Mouse (Mus musculus): ENCODE measurements around the gene Zcchc10.
"Not testable (repeated sequence)": the region's sequence is repeated elsewhere in the genome, so short reads cannot be mapped to it uniquely, and the experiment has no call there.

Gene Zcchc10

DNA sequence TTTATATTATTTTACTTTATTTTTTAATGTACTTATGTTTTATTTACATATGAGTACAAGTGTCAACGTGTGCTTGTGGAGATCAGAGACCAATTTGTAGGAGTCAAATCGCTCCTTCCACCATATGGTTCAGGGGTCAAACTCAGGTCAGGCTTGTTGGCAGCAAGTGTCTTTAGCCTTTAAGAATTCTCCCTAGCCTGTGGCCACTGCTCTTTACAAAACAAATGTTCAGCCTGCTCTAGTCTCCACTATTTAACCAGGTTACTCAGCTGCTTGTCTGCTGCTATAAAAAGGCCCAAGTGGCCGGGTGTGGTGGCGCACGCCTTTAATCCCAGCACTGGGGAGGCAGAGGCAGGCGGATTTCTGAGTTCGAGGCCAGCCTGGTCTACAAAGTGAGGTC lies 6.4 kb upstream of the Zcchc10 start:
- no peak for DNase-seq

GRCm38 (mm10) chr11:53318568-53318967 lies 5.9 kb upstream of the Zcchc10 start:
- not testable (repeated sequence) for DNase-seq

GRCm38 (mm10) chr11:53319867-53320266 lies 4.6 kb upstream of the Zcchc10 start:
- not testable (repeated sequence) for DNase-seq

- no peak for DNase-seq
These were observed 5.8 kb downstream of the Zcchc10 start for GRCm38 (mm10) chr11:53330325-53330724.

DNA sequence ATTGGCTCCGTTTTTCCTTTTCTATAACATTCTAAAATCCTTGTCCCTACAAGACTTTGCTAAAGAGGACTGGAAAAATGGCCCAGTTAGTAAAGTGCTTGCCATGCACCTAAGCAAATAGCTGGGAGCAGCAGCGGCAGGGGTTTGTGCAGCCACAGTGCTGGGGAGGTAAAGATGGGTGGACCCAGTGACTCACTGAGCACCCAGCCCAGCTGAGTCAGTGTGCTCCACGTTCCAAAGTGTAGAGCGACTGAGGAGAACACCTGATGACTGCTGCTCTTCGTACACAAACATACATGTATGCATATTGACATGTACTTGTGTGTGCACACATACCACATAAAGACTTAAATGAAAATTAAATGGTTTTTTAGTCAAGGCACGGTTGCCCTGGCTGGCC lies 6.6 kb downstream of the Zcchc10 start:
- no peak for DNase-seq

GRCm38 (mm10) chr11:53332076-53332680 lies 7.7 kb downstream of the Zcchc10 start:
- DNase-seq, result no peak

DNA sequence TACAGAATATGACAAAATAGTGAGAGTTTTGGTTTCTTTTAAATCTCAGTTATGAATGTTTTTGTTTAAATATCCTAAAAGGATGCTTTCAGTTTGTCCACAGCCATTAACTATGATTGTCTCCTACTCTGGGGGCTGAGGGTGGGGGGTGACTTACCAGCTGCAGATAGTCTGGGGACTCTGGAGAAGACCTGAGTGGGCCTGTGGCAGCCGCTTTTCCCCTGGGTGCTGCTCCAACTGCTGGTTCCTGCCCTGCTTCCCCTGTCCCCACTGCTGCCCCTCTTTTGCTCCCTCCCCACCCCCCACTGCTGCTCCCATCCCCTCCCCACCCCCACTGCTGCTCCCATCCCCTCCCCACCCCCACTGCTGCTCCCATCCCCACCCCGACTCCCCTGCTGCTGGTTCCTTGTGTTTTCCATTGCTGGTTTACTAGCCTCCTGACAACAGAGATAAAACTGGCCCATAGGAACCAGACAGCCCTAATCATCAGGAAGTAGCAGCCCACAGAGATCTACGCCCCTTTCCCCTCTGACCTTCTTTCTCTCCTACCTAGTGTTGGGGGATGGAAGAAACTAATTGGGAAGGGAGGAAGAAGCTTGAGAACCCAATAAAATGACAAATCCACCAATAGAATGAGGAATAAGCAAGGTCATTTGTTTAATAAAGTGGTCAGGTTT lies 11.2 kb downstream of the Zcchc10 start:
- no peak for DNase-seq

DNA sequence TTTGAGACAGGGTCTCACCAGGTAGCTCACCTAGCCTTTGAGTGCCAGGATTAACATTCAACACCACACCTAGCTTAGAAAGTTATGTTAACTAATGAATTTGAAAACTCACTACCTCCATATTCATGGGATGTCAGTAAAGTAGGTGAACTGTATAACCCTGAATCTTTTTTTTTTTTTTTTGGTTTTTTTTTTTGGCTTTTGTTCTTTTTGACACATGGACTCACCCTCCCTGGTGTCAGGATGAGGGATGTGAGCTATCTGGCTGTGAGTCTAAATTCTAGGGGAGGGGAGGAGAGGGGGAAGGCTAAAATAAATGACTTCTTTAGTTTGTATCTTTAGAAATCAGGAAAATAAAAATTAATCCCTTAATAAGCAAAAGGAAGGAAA lies 11.7 kb downstream of the Zcchc10 start:
- no peak for DNase-seq

- no peak for DNase-seq
These were observed 12.4 kb downstream of the Zcchc10 start for GRCm38 (mm10) chr11:53336924-53337323.

- no peak for DNase-seq
These were observed 13.2 kb downstream of the Zcchc10 start for GRCm38 (mm10) chr11:53337684-53338083.

DNA sequence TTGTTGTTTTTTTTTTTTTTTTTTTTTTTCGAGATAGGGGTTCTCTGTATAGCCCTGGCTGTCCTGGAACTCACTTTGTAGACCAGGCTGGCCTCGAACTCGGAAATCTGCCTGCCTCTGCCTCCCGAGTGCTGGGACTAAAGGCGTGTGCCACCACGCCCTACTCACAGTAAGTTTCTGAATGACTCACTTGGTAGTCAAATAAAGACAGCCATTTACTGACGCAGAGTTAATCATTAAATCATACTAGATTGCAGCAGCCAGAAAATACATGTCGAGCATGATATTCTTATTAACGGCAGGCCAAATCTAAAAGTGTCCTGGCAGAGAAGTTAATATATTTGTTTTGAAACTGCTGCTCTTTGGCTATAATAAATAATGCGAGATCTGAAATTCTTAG lies 16.5 kb downstream of the Zcchc10 start:
- DNase-seq, result not testable (repeated sequence)

DNA sequence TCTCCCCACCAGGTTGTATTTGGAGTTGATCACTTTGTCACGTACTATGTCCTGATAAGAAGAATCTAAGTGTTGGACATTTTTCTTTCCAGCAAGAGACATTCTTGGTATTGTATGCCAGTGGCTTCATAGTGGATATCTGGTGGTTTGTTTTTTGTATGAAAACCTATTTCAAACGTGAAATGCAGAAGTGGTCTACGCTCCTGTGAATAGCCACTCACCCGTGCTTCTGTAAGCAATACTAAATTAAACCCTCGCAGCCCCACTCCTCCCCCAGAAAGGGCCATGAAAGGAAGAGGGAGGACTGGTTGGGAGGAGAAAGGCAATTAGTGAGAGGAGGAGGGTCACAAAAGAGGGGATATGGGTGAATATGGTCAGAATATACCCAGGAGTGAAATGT lies 18.2 kb downstream of the Zcchc10 start:
- no peak for DNase-seq

DNA sequence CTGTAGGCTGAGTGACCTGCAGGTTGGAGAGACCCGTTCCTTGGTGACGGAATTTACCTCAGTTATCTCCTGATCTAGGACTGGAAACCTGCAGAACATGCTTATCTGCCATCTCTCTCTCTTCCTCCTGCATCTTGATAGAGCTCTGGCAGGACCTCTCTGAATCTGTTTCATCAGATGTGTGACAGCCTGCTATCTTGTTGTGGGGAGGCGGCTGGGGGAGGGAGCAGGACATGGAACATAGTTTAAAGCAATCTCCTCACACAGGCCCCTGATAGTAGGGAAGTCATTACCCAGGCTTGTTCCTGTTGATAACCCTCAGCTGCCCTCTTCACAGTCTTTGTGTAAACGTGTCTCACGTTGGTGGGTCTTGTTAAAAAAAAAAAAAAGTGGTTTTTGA lies 20.8 kb downstream of the Zcchc10 start:
- DNase-seq, result no peak

- no peak for DNase-seq
These were observed 21.3 kb downstream of the Zcchc10 start for GRCm38 (mm10) chr11:53345738-53346137.

- peak; percentile 87 for DNase-seq
These were observed 26.1 kb downstream of the Zcchc10 start, which contains the start of gene Aff4 for GRCm38 (mm10) chr11:53350291-53351223. Aff4 (plus strand) TSS chr11:53350833.

- peak; percentile 52 for DNase-seq
These were observed 26.9 kb downstream of the Zcchc10 start for GRCm38 (mm10) chr11:53351224-53351942.

DNA sequence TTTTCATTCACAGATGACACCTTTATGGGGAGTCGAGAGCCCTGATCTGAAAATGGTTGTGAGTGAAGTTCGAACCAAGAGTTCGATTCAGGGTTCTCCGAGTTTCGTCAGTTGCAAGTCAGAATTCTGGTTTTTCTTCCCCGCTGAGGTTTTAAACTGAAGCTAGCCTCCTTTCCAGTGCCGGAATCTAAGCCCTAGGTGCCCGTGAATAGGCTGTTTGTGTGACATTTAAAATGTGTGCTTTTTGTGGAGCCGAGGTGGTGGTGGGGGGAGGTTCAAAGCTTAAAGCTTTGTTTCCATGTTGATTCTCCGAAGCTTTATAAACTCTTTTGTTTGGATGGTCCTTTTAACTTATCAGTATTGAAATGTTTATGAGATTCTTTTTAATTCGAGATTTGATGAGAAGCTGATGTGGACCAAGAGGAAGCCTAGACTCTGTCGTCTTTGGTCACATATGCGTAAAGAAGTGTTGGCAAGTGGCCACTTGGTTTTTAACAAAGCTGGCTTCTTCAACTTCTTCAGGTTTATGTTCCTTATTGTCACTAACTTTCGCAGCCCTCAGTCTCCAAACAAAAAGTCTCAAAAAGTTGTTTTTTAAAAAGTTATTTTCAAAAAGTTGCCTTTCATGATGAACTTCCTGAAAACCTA lies 27.6 kb downstream of the Zcchc10 start:
- peak; percentile 10 for DNase-seq

DNA sequence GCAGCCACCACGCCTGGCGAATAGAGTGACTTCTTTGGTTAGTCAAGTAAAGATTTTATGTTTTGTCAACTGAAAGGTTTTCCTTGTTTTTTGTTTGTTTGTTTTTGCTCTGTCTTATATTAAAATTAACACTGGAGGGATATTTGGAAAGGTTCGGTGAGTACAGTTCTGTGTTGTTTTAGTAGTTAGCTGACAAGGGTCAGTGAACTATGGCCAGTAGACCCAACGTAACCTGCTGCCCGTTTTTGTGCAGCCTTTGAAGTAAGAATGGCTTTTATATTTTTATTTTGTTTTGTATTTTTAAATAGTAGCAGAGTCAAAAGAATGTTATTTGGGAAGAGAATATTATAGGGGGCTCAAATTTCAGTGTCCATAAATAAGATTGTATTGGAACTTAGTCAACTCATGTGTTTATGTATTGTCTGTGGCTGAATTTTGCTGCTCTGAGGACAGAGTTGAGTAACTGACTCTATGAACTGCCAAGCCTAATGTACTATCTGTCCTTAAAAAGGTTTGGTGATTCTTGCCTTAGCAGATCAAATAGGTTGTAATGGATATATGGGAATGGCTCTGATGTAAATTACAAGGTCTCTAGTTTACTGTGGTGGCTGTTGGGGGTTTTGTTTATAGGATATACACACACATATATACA lies 34.2 kb downstream of the Zcchc10 start:
- no peak for DNase-seq

GRCm38 (mm10) chr11:53367032-53367431 lies 42.6 kb downstream of the Zcchc10 start:
- no peak for DNase-seq

DNA sequence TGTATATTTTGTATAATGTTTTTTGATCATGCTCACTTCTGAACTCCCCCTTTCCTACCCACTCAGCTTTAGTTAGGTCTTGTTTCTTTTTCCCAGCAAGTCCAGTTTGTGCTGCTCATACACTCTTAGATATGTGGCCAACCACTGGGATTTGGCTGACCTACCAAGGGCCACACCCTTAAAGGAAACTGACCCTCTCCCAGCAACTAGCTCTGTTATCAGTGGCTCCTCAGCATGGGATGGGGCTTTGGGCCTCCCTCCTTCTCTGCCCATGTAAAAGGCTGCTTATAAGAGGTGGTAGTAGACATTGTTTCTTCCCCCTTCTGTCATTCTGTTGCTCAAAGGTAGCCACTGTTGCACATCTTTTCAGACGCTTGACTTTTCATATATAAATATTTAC lies 54.4 kb downstream of the Zcchc10 start:
- no peak for DNase-seq
